Mouse (Mus musculus): Measurements from ENCODE around the gene Tiam1. TPM values are rescaled to one million over a fixed set of nuclear protein-coding genes. Genes with fewer than 3 reads are reported as not detected.

Gene Tiam1
- polyA plus RNA-seq, 1 experiment = 19.3 TPM

- no peak for DNase-seq (ENCODE audit: low read depth)
- TF ChIP-seq POLR2A (IDR thresholded peaks at IDR 0.05; ENCODE audit: borderline replicate concordance, extremely low read depth, insufficient read depth, insufficient read length, poor library complexity, severe bottlenecking) (no peak), CTCF (IDR thresholded peaks at IDR 0.05; ENCODE audit: borderline replicate concordance, extremely low read depth, insufficient read depth, insufficient read length) (no peak)
Observed at GRCm38 (mm10) chr16:90046494-90047158, 96.9 kb downstream of the Tiam1 start.

GRCm38 (mm10) chr16:90045611-90046010, 98.0 kb downstream of the Tiam1 start:
- no peak for DNase-seq (ENCODE audit: low read depth)
- TF ChIP-seq CTCF (IDR thresholded peaks at IDR 0.05; ENCODE audit: borderline replicate concordance, extremely low read depth, insufficient read depth, insufficient read length) = no peak
- no peak for TF ChIP-seq POLR2A (IDR thresholded peaks at IDR 0.05; ENCODE audit: borderline replicate concordance, extremely low read depth, insufficient read depth, insufficient read length, poor library complexity, severe bottlenecking)

- TF ChIP-seq POLR2A (IDR thresholded peaks at IDR 0.05; ENCODE audit: borderline replicate concordance, extremely low read depth, insufficient read depth, insufficient read length, poor library complexity, severe bottlenecking) = no peak
- no peak for TF ChIP-seq CTCF (IDR thresholded peaks at IDR 0.05; ENCODE audit: borderline replicate concordance, extremely low read depth, insufficient read depth, insufficient read length)
Observed at GRCm38 (mm10) chr16:90044004-90044754, 99.4 kb downstream of the Tiam1 start.

GRCm38 (mm10) chr16:90042874-90043273, 100.7 kb downstream of the Tiam1 start:
- TF ChIP-seq POLR2A (IDR thresholded peaks at IDR 0.05; ENCODE audit: borderline replicate concordance, extremely low read depth, insufficient read depth, insufficient read length, poor library complexity, severe bottlenecking) (no peak), CTCF (IDR thresholded peaks at IDR 0.05; ENCODE audit: borderline replicate concordance, extremely low read depth, insufficient read depth, insufficient read length) (no peak)
- no peak for DNase-seq (ENCODE audit: low read depth)

More at GRCm38 (mm10) chr16:90044004-90044754, 99.4 kb downstream of the Tiam1 start:
- no peak for DNase-seq (ENCODE audit: low read depth)

- no peak for DNase-seq (ENCODE audit: low read depth)
- no peak for TF ChIP-seq CTCF (IDR thresholded peaks at IDR 0.05; ENCODE audit: borderline replicate concordance, extremely low read depth, insufficient read depth, insufficient read length)
- TF ChIP-seq POLR2A (IDR thresholded peaks at IDR 0.05; ENCODE audit: borderline replicate concordance, extremely low read depth, insufficient read depth, insufficient read length, poor library complexity, severe bottlenecking) = no peak
Observed at GRCm38 (mm10) chr16:90042386-90042785, 101.2 kb downstream of the Tiam1 start.

- peak; percentile 87 for DNase-seq (ENCODE audit: low read depth)
- TF ChIP-seq CTCF (IDR thresholded peaks at IDR 0.05; ENCODE audit: borderline replicate concordance, extremely low read depth, insufficient read depth, insufficient read length) (no peak), POLR2A (IDR thresholded peaks at IDR 0.05; ENCODE audit: borderline replicate concordance, extremely low read depth, insufficient read depth, insufficient read length, poor library complexity, severe bottlenecking) (no peak)
Observed at GRCm38 (mm10) chr16:90040771-90041364, 102.7 kb downstream of the Tiam1 start.

GRCm38 (mm10) chr16:90035595-90036110, 107.9 kb downstream of the Tiam1 start:
- TF ChIP-seq POLR2A (IDR thresholded peaks at IDR 0.05; ENCODE audit: borderline replicate concordance, extremely low read depth, insufficient read depth, insufficient read length, poor library complexity, severe bottlenecking) = no peak
- TF ChIP-seq CTCF (IDR thresholded peaks at IDR 0.05; ENCODE audit: borderline replicate concordance, extremely low read depth, insufficient read depth, insufficient read length) = no peak
- DNase-seq (ENCODE audit: low read depth) = peak; percentile 30

GRCm38 (mm10) chr16:90030355-90030754, 113.2 kb downstream of the Tiam1 start:
- no peak for TF ChIP-seq POLR2A (IDR thresholded peaks at IDR 0.05; ENCODE audit: borderline replicate concordance, extremely low read depth, insufficient read depth, insufficient read length, poor library complexity, severe bottlenecking)
- peak; percentile 6; the same call in 1 of the 2 replicates for TF ChIP-seq CTCF (IDR thresholded peaks at IDR 0.05; ENCODE audit: borderline replicate concordance, extremely low read depth, insufficient read depth, insufficient read length)
- no peak for DNase-seq (ENCODE audit: low read depth)

GRCm38 (mm10) chr16:90027886-90028285, 115.7 kb downstream of the Tiam1 start:
- TF ChIP-seq POLR2A (IDR thresholded peaks at IDR 0.05; ENCODE audit: borderline replicate concordance, extremely low read depth, insufficient read depth, insufficient read length, poor library complexity, severe bottlenecking) (no peak), CTCF (IDR thresholded peaks at IDR 0.05; ENCODE audit: borderline replicate concordance, extremely low read depth, insufficient read depth, insufficient read length) (no peak)
- DNase-seq (ENCODE audit: low read depth) = peak; percentile 27

GRCm38 (mm10) chr16:90025526-90026172, 117.9 kb downstream of the Tiam1 start:
- DNase-seq (ENCODE audit: low read depth) = no peak
- TF ChIP-seq CTCF (IDR thresholded peaks at IDR 0.05; ENCODE audit: borderline replicate concordance, extremely low read depth, insufficient read depth, insufficient read length) = no peak
- no peak for TF ChIP-seq POLR2A (IDR thresholded peaks at IDR 0.05; ENCODE audit: borderline replicate concordance, extremely low read depth, insufficient read depth, insufficient read length, poor library complexity, severe bottlenecking)

- TF ChIP-seq POLR2A (IDR thresholded peaks at IDR 0.05; ENCODE audit: borderline replicate concordance, extremely low read depth, insufficient read depth, insufficient read length, poor library complexity, severe bottlenecking) (no peak), CTCF (IDR thresholded peaks at IDR 0.05; ENCODE audit: borderline replicate concordance, extremely low read depth, insufficient read depth, insufficient read length) (no peak)
- no peak for DNase-seq (ENCODE audit: low read depth)
Observed at GRCm38 (mm10) chr16:90023665-90024010, 119.9 kb downstream of the Tiam1 start.

Data from brain, embryonic 14.5 days (tissue).